Mouse (Mus musculus) stomach, postnatal 0 days (tissue): ENCODE results near the gene Ago3.

ENCODE experiments used
- CTCF ChIP-seq: IDR thresholded peaks from 2 replicates; pipeline ENCODE4 v1.5.1; 2016; ENCODE audit warnings: antibody characterized with exemption, low read depth, mild to moderate bottlenecking, moderate library complexity
- EP300 ChIP-seq: optimal IDR thresholded peaks from 2 replicates; pipeline ENCODE3; 2016; ENCODE audit warnings: antibody characterized with exemption

GRCm38 (mm10) chr4:126311566-126312200 lies 117.7 kb downstream of the Ago3 start:
- TF ChIP-seq EP300 (no peak), CTCF (no peak)
